In genomic region chr11:97278456-97278855, GRCm38 (mm10) we compare ENCODE assay signal across 8 mouse cellular contexts. TPM values are rescaled to one million over a fixed set of nuclear protein-coding genes. Genes with fewer than 3 reads are reported as not detected.
DNase-seq lines count a peak whose midpoint lies in the region; ATAC-seq and TF ChIP-seq lines count a peak whose summit lies in the region.

No protein-coding gene starts in this region.

- peak overlapping the region in 1 of 2 experiments; percentile 98; a peak in 2 of 4 replicates for H3K27ac ChIP-seq in heart, embryonic 14.5 days (replicated peaks in 1 of 2; ENCODE audit: control insufficient read depth in 1 of 2, insufficient read depth in 1 of 2, low read depth in 2 of 2, low read length in 2 of 2)
- peak overlapping the region; percentile 87 for H3K27ac ChIP-seq in bone marrow macrophage, adult 2 months (ENCODE audit: insufficient read depth, low read depth, low read length)
- no peak overlapping the region for H3K27ac ChIP-seq in hindbrain, embryonic 14.5 days
- peak overlapping the region; percentile 99; the same call in 1 of the 2 replicates for H3K27ac ChIP-seq in midbrain, embryonic 13.5 days

- no peaks in the 10 kb centered on the region for H3K36me3 ChIP-seq in heart, embryonic 14.5 days (ENCODE audit: control insufficient read depth, insufficient read depth, low read length)
- H3K36me3 ChIP-seq in hindbrain, embryonic 14.5 days (replicated peaks; ENCODE audit: control insufficient read depth, insufficient read depth), result no peaks in the 10 kb centered on the region
- no peaks in the 10 kb centered on the region for H3K36me3 ChIP-seq in midbrain, embryonic 13.5 days

- peak overlapping the region in 1 of 2 experiments; percentile 93; a peak in 3 of 4 replicates for H3K4me3 ChIP-seq in heart, embryonic 14.5 days (ENCODE audit: control insufficient read depth in 1 of 2, insufficient read depth in 1 of 2, low read depth in 1 of 2, low read length in 2 of 2)
- peak overlapping the region; percentile 99 for H3K4me3 ChIP-seq in bone marrow macrophage, adult 2 months (ENCODE audit: insufficient read depth, low read length)
- H3K4me3 ChIP-seq in hindbrain, embryonic 14.5 days (replicated peaks; ENCODE audit: low read length), result peak overlapping the region; percentile 91
- H3K4me3 ChIP-seq in midbrain, embryonic 13.5 days (replicated peaks), result peak overlapping the region; percentile 100

- TF ChIP-seq CTCF in bone marrow macrophage, adult 2 months (IDR thresholded peaks at IDR 0.05; ENCODE audit: low read depth, low read length), result no peak

- peak overlapping the region; percentile 98 for H3K9ac ChIP-seq in heart, embryonic 14.5 days (ENCODE audit: low read length)
- peak overlapping the region; percentile 97 for H3K9ac ChIP-seq in hindbrain, embryonic 14.5 days
- peak overlapping the region; percentile 99 for H3K9ac ChIP-seq in midbrain, embryonic 13.5 days (replicated peaks)

- no peak for ATAC-seq in heart, embryonic 14.5 days (ENCODE audit: insufficient number of reproducible peaks, insufficient read depth, low FRiP score, low read depth)
- no peak for ATAC-seq in hindbrain, embryonic 14.5 days (ENCODE audit: low FRiP score)
- no peak for ATAC-seq in midbrain, embryonic 13.5 days

- H3K27me3 ChIP-seq in heart, embryonic 14.5 days (ENCODE audit: control insufficient read depth, insufficient read depth, low read length), result no peaks in the 10 kb centered on the region
- H3K27me3 ChIP-seq in hindbrain, embryonic 14.5 days (ENCODE audit: control insufficient read depth, insufficient read depth, low read length), result no peaks in the 10 kb centered on the region
- H3K27me3 ChIP-seq in midbrain, embryonic 13.5 days, result no peaks in the 10 kb centered on the region

- intact Hi-C loops in left cerebral cortex, postnatal 25 days (cut with DNase I), result loop anchor here (2.0 kb wide), 1 partner anchor 90 kb away; no protein-coding TSS in a partner anchor

- no peak for TF ChIP-seq POLR2A in bone marrow macrophage, adult 2 months (IDR thresholded peaks at IDR 0.05; ENCODE audit: borderline replicate concordance, low read depth, low read length)

- 80% methylated on average over 6 of the region's 6 CpGs for WGBS in heart, embryonic 14.5 days
- WGBS in hindbrain, embryonic 14.5 days, result 83% methylated on average over 6 of the region's 6 CpGs
- 80% methylated on average over 6 of the region's 6 CpGs for WGBS in midbrain, embryonic 13.5 days

- no peaks in the 10 kb centered on the region for H3K9me3 ChIP-seq in heart, embryonic 14.5 days (ENCODE audit: control insufficient read depth, low read length)
- H3K9me3 ChIP-seq in hindbrain, embryonic 14.5 days (ENCODE audit: control insufficient read depth, low read length), result no peaks in the 10 kb centered on the region
- H3K9me3 ChIP-seq in midbrain, embryonic 13.5 days, result no peaks in the 10 kb centered on the region; the same call in 1 of the 2 replicates

- no peak for DNase-seq in heart, adult 8-10 months (ENCODE audit: low spot score)
- DNase-seq in hindbrain, embryonic 14.5 days (ENCODE audit: low spot score), result no peak
- DNase-seq in left cerebral cortex, postnatal 25 days (ENCODE audit: low spot score in 2 of 2), result no peak
- DNase-seq in testis, postnatal 10 days (ENCODE audit: low spot score), result no peak
- DNase-seq in right cerebral cortex, postnatal 36 days (ENCODE audit: low spot score in 2 of 2), result no peak

- H3K4me2 ChIP-seq in heart, embryonic 14.5 days (ENCODE audit: low read length), result peak overlapping the region; percentile 86
- H3K4me2 ChIP-seq in hindbrain, embryonic 14.5 days (replicated peaks), result peak overlapping the region; percentile 59
- H3K4me2 ChIP-seq in midbrain, embryonic 13.5 days (replicated peaks), result peak overlapping the region; percentile 63

- peaks cover 3 to 25% of the 10 kb centered on the region in 2 experiments; a peak in 3 of 4 replicates for H3K4me1 ChIP-seq in heart, embryonic 14.5 days (ENCODE audit: control insufficient read depth in 2 of 2, insufficient read depth in 2 of 2, low read length in 2 of 2)
- peaks cover 24% of the 10 kb centered on the region for H3K4me1 ChIP-seq in bone marrow macrophage, adult 2 months (ENCODE audit: control insufficient read depth, insufficient read depth, low read length)
- H3K4me1 ChIP-seq in hindbrain, embryonic 14.5 days (replicated peaks; ENCODE audit: control insufficient read depth, insufficient read depth, low read length), result peaks cover 23% of the 10 kb centered on the region
- H3K4me1 ChIP-seq in midbrain, embryonic 13.5 days (replicated peaks), result peaks cover 26% of the 10 kb centered on the region

RNA-seq across cellular contexts. Expression of gene Npepps, which starts 2.0 kb away (rescaled TPM):
- 86.9 and 90.0 TPM in 2 replicates for polyA plus RNA-seq in heart, embryonic 14.5 days (2014; fragmentation: Nextera tagmentation; extraction: Ambion mirVana)
- 10 to 100 TPM; 78.1 to 82.3 (median 79.1) TPM for total RNA-seq in heart, adult 8-10 months (2022)
- polyA plus RNA-seq in bone marrow macrophage, adult 2 months (2012; ENCODE audit: insufficient read depth, insufficient read length, missing spikeins), result 102 and 112 TPM in 2 replicates
- 132 and 144 TPM in 2 replicates for polyA plus RNA-seq in hindbrain, embryonic 14.5 days (2014; fragmentation: Nextera tagmentation; extraction: Ambion mirVana)
- polyA plus RNA-seq in midbrain, embryonic 13.5 days (2015; fragmentation: Nextera tagmentation; extraction: Ambion mirVana), result 146 and 156 TPM in 2 replicates
- 100 to 1,000 TPM; 133 to 134 TPM for total RNA-seq in left cerebral cortex, postnatal 25 days (2021)

RNA-seq across cellular contexts. Expression of gene Mrpl45, which starts 37.1 kb away (rescaled TPM):
- 56.2 and 59.2 TPM in 2 replicates for polyA plus RNA-seq in heart, embryonic 14.5 days (2014; fragmentation: Nextera tagmentation; extraction: Ambion mirVana)
- 10 to 100 TPM; 49.9 to 64.7 (median 56.9) TPM for total RNA-seq in heart, adult 8-10 months (2022)
- polyA plus RNA-seq in bone marrow macrophage, adult 2 months (2012; ENCODE audit: insufficient read depth, insufficient read length, missing spikeins), result 33.0 and 37.6 TPM in 2 replicates
- polyA plus RNA-seq in hindbrain, embryonic 14.5 days (2014; fragmentation: Nextera tagmentation; extraction: Ambion mirVana), result 32.8 and 37.3 TPM in 2 replicates
- polyA plus RNA-seq in midbrain, embryonic 13.5 days (2015; fragmentation: Nextera tagmentation; extraction: Ambion mirVana), result 39.6 and 46.4 TPM in 2 replicates
- total RNA-seq in left cerebral cortex, postnatal 25 days (2021), result 10 to 100 TPM; 27.0 to 27.2 TPM
